Mouse (Mus musculus) adipocyte (in vitro differentiated cells): ENCODE results near the gene Tomm40l.

Source experiments
- DNase-seq: peaks from one replicate; pipeline ENCODE4 v3.0.0-alpha.2; 2016; ENCODE audit warnings: low spot score

Tomm40l gene

GRCm38 (mm10) chr1:171229750-171230149 is 7.4 kb upstream of the Tomm40l start:
- no peak for DNase-seq

- no peak for DNase-seq
These were observed 5.6 kb upstream of the Tomm40l start for GRCm38 (mm10) chr1:171227879-171228278.

GRCm38 (mm10) chr1:171226780-171227179 is 4.5 kb upstream of the Tomm40l start:
- no peak for DNase-seq

- DNase-seq, result no peak
These were observed 2.5 kb upstream of the Tomm40l start, which contains the start of gene Apoa2 for GRCm38 (mm10) chr1:171224857-171225256. Gene Apoa2 (plus strand): TSS chr1:171225054.

- DNase-seq, result peak; percentile 54
These were observed 1.5 kb upstream of the Tomm40l start for GRCm38 (mm10) chr1:171223796-171224195.

GRCm38 (mm10) chr1:171223168-171223567 is 854 bp upstream of the Tomm40l start:
- DNase-seq, result no peak

- DNase-seq, result no peak
These were observed 777 bp downstream of the Tomm40l start for GRCm38 (mm10) chr1:171221281-171222193.

- DNase-seq, result peak; percentile 91
These were observed 1.4 kb downstream of the Tomm40l start for GRCm38 (mm10) chr1:171220871-171221270.

- DNase-seq, result no peak
These were observed 5.9 kb downstream of the Tomm40l start for GRCm38 (mm10) chr1:171216241-171216955.

GRCm38 (mm10) chr1:171213801-171214496 is 8.4 kb downstream of the Tomm40l start, which contains the start of gene Nr1i3:
Gene Nr1i3 (plus strand): TSS chr1:171213970.
- no peak for DNase-seq

- DNase-seq, result peak; percentile 30
These were observed 9.5 kb downstream of the Tomm40l start for GRCm38 (mm10) chr1:171212854-171213253.

- DNase-seq, result no peak
These were observed 12.9 kb downstream of the Tomm40l start for GRCm38 (mm10) chr1:171209409-171209808.

GRCm38 (mm10) chr1:171205704-171206493 is 16.4 kb downstream of the Tomm40l start:
- DNase-seq, result no peak

- no peak for DNase-seq
These were observed 18.1 kb downstream of the Tomm40l start for GRCm38 (mm10) chr1:171204249-171204644.

GRCm38 (mm10) chr1:171203471-171204248 is 18.7 kb downstream of the Tomm40l start:
- DNase-seq, result no peak

- no peak for DNase-seq
These were observed 21.5 kb downstream of the Tomm40l start for GRCm38 (mm10) chr1:171200769-171201168.

- DNase-seq, result no peak
These were observed 22.8 kb downstream of the Tomm40l start for GRCm38 (mm10) chr1:171199532-171199931.

- DNase-seq, result no peak
These were observed 26.4 kb downstream of the Tomm40l start, which contains the start of gene Pcp4l1 for GRCm38 (mm10) chr1:171195887-171196397. Gene Pcp4l1 (minus strand): TSS chr1:171196268.

GRCm38 (mm10) chr1:171195046-171195822 is 27.1 kb downstream of the Tomm40l start:
- DNase-seq, result no peak
